Mouse (Mus musculus) regulatory T cell (primary cell): Measurements from ENCODE around the gene Pdlim4.

ENCODE experiments used
- in situ Hi-C: fragments of 300-600 bp; cut with MboI, MseI; formaldehyde crosslinking; loops from one replicate; pipeline ENCODE4 v1.15.1; 2025; ENCODE audit warnings: high pct_unique_total_duplicates

The Pdlim4 gene

GRCm38 (mm10) chr11:54093000-54093399 is 24.2 kb upstream of the Pdlim4 start:
- in situ Hi-C loops, result no loop called here

DNA sequence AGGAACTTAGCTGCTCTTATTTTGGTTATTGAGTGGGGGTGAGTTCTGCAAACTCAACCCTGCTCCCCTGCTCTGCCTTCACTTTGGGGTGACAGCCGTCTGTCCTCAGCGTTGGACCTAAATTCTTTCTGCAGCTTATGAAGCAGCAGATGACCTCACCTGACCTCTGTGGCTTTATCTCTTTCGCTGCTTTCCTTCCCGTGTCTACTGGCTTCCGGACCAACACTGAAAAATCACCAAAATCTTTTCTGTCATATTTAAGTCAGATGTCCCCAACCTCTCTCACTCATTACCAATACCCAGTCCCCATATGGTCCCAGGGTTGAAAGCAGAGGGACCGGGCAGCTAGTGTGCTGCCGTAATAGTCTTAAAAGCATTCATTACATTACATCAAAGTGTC is 23.4 kb upstream of the Pdlim4 start:
- in situ Hi-C loops, result no loop called here

DNA sequence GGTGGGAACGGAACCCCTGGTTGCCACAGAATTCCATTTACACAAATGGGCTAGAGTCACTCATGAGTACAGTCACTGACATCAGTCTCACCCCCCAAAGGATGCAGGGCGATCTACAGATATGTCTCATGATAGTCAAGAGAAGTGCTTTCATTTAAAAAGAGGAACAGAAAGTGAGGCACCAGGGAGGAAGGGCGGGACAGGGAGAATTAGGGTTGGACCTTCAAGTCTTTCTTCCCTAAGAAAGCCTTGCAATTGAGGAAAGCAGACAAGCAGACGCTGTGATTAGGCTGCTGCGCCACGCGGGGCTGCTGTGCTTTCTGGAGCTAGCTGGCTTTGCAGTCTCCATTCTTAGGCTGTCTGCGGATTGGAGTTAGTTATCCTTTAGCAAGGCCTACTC is 22.9 kb upstream of the Pdlim4 start:
- in situ Hi-C loops, result no loop called here

GRCm38 (mm10) chr11:54090091-54090879 is 21.5 kb upstream of the Pdlim4 start:
- in situ Hi-C loops, result no loop called here

DNA sequence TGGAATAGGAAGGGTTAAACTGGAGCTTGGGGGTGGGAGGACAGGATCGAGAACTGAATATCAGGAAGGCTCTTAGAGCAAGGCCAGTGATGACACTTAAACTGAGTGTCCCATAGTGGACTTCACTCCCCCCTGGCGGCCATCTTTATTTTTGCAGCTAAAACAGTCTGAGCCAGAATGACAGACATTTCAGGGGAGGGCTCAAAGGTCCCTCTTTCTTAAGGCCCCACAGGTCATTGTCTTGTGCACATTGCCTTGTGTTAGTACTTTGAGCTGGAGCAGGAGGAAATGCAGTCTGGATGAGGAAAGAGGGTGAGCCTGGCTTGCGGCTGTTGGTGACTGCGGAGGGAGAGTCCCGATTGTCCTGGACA is 20.1 kb upstream of the Pdlim4 start:
- in situ Hi-C loops, result no loop called here

DNA sequence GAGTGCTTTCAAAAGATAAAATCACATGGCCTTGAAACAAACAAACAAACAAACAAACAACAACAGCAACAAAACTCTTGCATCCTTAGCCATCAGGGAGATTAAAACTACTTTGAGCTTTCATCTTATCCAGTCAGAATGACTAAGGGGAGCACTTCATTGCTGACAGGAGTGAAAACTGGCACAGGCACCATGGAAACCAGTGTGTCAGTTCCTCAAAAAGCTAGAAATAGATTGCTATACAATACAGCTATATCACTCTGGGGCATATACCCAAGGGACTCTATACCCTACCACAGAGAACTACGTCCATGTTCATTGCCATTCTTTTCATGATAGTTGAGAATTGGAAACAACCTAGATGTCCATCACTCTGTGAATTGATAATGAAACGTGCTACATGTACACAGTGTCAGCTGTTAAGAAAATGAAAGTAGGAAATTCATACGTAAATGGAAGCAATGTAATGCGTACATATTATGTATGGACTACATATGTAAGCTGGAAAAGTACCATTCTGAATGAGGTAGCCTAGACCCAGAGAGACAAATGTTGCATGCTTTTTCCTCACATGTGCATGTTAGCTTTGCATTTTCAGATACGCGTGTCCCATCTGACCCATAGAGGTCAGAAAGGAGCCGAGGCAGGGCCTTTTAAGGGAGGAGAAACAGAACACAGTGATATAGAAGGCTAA is 19.6 kb upstream of the Pdlim4 start:
- in situ Hi-C loops, result no loop called here

DNA sequence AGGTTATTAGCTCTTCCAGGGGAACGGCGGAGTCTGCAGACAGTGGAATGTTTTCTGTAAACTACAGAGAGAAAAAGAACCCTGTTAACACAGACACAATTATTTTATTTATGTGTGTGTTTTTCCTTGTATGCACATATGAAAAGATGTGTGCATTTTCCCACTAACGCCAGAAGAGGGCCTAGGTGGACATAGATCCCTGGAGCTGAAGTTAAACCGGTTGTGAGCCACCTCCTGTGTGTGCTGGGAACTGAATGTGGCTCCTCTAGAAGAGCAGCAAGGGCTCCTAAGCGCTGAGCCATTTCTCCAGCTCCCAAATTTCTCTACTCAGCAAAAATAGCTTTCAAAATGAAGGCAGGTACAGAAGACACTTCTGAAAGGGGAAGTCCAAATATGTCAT is 17.0 kb upstream of the Pdlim4 start:
- in situ Hi-C loops, result no loop called here

DNA sequence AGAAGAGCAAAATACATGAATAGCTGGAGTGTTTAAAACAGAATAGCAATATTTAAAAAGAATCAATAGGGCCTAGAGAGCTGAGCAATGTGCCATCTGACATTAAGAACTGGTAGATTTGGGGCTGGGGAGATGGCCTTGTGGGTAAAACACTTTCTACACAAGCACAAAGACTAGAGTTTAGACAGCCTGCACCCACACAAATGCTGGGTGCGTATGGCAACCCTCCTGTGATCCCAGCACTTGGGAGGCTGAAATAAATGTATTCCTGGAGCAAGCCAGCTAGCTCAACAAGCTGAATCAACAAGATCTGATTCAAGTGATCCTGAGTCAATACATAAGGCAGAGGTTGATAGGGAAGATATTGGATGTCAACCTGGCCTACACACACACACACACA is 16.2 kb upstream of the Pdlim4 start:
- in situ Hi-C loops, result no loop called here

DNA sequence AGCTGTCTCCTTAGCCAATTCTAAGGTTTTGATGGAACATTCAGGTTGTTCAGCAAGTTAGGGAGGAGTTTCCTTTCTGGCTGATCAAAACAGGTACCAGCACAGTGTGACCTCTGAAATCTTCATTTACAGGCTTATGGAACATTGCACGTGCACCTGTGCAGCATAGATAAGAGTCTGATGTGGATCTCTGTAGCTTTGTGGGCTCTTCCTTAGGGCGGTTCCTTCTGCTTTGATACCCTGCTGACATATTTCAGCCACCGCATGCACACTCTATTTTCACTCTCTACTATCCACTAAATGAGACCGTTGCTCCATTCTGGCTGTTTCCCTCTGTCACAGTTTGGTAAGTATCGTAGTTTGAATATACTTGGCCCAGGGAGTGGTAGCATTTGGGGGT is 13.9 kb upstream of the Pdlim4 start:
- in situ Hi-C loops, result no loop called here

- in situ Hi-C loops, result no loop called here
Measured at GRCm38 (mm10) chr11:54080435-54080834, 11.6 kb upstream of the Pdlim4 start.

- in situ Hi-C loops, result no loop called here
Measured at GRCm38 (mm10) chr11:54076101-54076500, 7.3 kb upstream of the Pdlim4 start.

GRCm38 (mm10) chr11:54075353-54075752 is 6.5 kb upstream of the Pdlim4 start:
- in situ Hi-C loops, result no loop called here

- in situ Hi-C loops, result no loop called here
Measured at GRCm38 (mm10) chr11:54073291-54073690, 4.5 kb upstream of the Pdlim4 start.

- in situ Hi-C loops, result no loop called here
Measured at GRCm38 (mm10) chr11:54071726-54072445, 3.1 kb upstream of the Pdlim4 start.

- in situ Hi-C loops, result no loop called here
Measured at GRCm38 (mm10) chr11:54067996-54068519, 756 bp downstream of the Pdlim4 start.

- in situ Hi-C loops, result no loop called here
Measured at GRCm38 (mm10) chr11:54067318-54067995, 1.4 kb downstream of the Pdlim4 start.

- in situ Hi-C loops, result no loop called here
Measured at GRCm38 (mm10) chr11:54066400-54066799, 2.4 kb downstream of the Pdlim4 start.

- in situ Hi-C loops, result no loop called here
Measured at GRCm38 (mm10) chr11:54065915-54066178, 3.0 kb downstream of the Pdlim4 start.

DNA sequence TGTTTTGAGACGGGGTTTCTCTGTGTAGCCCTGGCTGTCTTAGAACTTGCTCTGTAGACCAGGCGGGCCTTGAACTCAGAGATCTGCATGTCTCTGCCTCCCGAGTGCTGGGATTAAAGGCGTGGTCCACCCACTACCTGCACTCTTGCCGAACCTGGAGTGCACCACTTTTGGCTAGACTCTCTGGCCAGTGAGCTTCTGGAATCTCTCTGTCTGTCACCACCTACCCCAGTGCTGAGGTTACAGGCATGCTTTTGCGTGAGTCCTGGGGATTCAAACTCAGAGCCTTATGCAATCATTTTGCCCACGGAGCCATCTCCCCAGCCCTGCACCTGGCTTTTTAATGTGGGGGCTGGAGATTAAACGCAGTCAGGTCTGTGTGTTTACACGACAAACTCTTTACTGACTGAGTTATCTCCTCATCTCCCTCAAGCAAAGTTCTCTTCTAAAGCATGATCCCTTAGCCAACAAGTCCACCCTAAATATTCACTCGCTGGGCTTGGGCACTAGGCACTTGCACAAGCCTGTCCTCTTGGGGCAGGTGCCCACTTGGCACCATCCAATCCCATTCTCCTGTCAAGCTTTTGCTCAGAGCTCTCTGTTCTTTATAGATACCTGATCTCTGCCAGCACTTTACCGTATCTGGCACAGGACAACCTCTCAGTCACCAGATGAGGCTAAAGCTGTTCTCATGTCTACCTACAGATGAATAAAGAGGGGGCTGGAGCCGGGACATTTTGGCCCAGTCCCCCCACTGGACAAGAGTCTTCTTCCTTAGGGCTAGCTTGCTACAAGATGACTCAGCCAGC is 3.5 kb downstream of the Pdlim4 start:
- in situ Hi-C loops, result no loop called here

GRCm38 (mm10) chr11:54064412-54064978 is 4.3 kb downstream of the Pdlim4 start:
- in situ Hi-C loops, result no loop called here

DNA sequence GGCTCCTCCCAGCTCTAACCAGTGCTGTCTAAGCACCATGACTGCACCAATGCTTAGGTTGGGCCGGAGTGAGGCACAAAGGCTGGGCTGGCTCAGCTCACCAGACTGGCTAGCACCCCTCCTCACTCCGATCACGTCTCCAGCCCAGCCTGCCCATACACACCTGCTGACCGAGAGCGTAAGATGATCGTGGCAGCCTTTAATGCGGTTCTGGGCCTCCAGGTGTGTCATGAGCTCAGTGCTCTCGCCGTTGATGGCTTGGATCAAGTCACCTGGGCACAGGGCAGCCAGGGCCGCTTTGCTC is 5.4 kb downstream of the Pdlim4 start:
- in situ Hi-C loops, result no loop called here
